Mouse (Mus musculus) lung, postnatal 14 days (tissue): ENCODE data around the gene Maged1.
"Not testable (repeated sequence)": the region's sequence is repeated elsewhere in the genome, so short reads cannot be mapped to it uniquely, and the experiment has no call there.

Experiments used
- DNase-seq: peaks from one replicate; pipeline ENCODE4 v3.0.0; 2021

Gene Maged1

DNA sequence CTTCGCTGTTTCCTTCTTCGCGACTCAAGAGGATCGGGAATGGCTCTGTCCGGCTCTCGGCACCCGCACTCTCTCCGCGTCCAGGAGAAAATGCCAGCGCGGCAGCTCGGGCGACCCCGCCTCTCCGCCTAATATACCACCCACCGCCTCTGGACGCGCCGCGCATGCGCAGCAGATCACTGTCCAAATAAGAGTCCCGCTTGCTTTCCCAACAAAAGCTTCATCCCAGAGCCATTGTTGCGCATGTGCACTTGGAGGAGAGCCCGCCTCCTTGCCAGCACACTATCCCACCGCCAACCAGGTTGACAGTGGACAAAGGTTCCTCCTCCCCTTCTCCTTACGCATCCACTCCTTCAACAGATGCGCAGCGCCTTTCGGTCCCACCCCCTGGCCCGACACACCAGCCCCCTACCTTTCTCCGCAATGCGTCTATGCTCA is at the start of gene Maged1:
Gene Maged1 (minus strand): TSS at position 226 of the 438 bp plus-strand sequence.
- DNase-seq: peak; percentile 89

DNA sequence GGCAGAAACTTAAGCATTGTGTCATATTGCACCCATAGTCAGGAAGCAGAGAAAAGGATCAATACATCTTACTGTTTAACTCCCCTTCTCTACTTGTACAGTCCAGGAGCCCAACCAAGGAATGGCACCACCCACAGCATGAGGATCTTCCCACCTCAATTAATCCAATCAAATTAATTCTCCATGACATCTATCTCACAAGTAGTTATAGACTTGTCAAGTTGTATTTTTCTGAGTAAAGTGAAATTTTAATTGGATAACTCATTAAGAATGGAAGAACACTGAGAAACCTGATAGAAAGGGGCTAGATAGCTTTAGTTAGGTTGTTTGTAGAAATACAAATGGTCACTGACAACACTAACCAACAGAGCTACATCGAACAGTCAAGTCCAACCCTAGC is 38.3 kb upstream of the Maged1 start:
- DNase-seq: no peak

DNA sequence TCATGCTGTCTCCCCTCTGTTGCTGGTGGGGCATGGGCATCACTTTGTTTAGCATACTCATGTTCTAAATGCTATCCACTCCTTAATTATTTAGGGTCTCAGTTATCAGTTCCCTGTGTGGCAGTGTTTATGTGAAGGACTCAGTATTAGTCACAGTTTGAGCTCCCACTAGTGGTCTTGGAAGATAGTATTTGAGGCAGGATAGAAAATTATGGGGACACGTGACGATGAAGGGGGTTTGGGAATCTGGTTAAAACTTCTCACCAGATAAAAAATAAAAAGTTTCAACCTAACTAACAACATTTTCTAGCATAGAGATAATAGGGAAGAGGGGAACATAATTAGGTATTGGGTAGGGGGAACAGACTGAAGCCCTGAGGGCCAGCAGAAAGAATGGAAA is 22.8 kb upstream of the Maged1 start:
- DNase-seq: no peak

- no peak for DNase-seq
Measured at GRCm38 (mm10) chrX:94562392-94562791, 20.4 kb upstream of the Maged1 start.

DNA sequence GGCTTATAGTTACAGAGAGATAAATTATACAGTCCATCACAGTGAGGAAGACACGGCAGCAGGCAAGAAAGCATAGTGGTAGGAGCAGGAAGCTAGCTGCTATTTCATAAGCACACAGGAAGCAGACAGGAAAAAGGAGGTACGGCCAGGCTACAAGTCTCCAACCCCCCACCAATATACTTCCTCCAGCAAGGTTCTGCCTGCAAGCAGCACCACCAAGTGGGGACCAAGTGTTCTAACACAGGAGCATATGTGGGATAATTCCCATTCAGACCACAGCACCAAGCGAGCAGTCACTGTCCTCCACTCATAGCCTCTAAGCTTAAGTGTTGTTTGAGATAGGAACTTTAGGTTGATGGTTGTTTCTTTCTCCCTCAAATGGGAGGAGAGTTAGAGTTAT is 6.3 kb upstream of the Maged1 start:
- DNase-seq: no peak

DNA sequence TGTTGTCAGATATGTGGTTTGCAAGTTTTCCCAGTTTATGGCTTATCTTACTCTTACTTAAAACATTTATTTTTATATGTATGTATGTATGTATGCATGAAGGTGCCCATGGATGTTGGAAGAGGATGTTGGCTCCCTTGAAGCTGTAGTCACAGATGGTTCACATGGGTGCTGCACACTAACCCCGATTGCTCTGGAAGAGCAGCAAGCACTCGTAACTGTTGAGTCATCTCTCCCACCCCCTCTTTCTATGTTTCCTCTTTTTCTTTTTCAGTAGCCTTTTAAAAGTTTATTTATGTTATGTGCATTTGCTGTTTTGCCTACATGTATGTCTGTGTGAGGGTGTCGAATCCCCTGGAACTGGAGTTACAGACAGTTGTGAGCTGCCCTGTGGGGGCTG is 4.0 kb upstream of the Maged1 start:
- no peak for DNase-seq

GRCm38 (mm10) chrX:94544923-94545322 is 3.0 kb upstream of the Maged1 start:
- peak; percentile 16 for DNase-seq

GRCm38 (mm10) chrX:94542536-94542935 is 593 bp upstream of the Maged1 start:
- DNase-seq: no peak

DNA sequence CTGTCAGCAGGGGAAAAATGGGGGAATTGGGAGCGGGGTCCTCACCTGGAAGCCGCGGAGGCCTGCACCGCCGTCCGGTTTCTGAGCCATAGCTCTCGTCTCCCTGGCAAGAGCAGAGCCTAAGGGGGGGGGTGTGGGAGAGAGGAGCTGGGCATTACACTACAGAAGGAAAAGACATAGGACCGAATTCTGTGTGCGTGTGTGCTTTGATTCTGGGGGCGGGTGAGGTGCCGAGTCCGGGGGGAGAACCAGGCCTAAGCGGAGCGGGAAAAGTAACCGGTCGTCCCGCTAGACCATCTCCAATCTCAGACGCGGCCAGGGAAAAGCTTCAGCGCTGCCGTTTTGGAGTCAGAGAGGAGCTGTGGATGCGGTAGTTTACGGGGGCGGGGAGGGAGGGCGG is 737 bp downstream of the Maged1 start:
- peak; percentile 5 for DNase-seq

GRCm38 (mm10) chrX:94540341-94541201 is 1.4 kb downstream of the Maged1 start:
- DNase-seq: peak; percentile 63

GRCm38 (mm10) chrX:94534346-94534745 is 7.6 kb downstream of the Maged1 start:
- no peak for DNase-seq

- no peak for DNase-seq
Measured at GRCm38 (mm10) chrX:94530301-94530700, 11.6 kb downstream of the Maged1 start.

GRCm38 (mm10) chrX:94522166-94522565 is 19.8 kb downstream of the Maged1 start:
- DNase-seq: no peak

GRCm38 (mm10) chrX:94508442-94508819 is 33.5 kb downstream of the Maged1 start:
- no peak for DNase-seq

DNA sequence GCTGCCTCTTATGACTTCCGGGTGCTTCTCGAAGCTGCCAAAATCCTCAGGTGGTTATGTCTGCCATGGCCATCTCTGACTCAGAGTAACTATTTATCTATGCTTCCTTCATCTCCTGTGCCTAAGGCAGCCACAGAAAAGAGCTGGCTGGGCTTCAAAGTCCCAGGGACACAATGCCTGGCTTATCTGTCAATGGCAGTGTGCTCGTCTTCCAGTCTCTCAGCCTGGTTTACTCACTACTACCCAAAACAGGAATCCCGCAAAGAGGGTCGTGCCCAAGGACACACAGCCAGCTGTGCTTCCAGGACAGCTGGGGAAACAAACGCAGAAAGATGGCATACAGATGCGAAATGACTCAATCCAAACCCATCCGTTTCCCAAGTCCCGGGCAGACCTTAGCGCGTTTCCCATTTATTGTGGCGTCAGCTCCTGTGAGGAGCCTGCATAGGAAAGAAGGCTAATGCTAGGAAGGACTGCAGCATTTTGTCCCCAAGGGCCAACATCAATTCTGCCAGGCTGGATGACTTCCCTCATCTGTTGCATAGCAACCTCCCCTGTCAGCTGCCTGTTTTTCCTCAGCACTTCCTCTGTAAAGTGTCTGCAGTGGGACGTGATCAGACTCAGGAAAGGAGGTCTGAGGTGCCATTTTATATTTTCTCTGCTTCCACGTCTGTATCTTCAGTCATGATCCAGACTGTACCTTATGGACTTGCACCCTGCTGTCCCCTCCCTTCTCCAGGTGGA is 34.1 kb downstream of the Maged1 start:
- DNase-seq: not testable (repeated sequence)

DNA sequence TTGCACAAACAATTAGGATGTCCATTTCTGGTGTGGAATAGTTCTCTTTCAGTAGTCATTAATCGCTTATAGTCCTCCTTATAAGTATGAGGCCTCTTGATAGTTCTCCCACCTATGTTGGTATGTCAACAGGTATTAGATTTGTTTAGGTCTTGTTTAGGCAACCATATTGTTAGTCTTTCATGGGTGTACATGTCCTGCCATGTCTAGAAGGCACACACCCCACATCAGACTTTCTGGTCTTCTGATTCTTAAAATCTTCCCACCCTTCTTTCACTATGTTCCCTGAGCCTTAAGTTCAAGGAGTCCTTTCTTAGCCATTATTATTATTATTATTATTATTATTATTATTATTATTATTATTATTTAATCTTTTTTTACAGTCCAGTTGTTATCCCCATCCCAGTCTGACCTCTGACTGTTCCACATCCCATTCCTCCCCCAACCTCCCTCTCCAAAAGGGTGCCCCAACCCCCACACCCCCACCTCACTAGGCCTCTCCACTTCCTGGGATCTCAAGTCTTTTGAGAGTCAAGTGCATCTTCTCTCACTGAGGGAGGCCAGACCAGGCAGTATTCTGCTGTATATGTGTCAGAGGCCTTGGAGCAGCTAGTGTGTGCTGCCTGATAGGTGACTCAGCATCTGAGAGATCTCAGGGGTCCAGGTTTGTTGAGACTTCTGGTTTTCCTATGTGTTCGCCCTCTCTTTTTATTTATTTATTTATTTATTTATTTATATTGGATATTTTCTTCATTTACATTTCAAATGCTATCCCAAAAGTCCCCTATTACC is 55.7 kb downstream of the Maged1 start:
- DNase-seq: no peak
